8 mouse cellular contexts compared by ENCODE assay signal in the genomic region with DNA sequence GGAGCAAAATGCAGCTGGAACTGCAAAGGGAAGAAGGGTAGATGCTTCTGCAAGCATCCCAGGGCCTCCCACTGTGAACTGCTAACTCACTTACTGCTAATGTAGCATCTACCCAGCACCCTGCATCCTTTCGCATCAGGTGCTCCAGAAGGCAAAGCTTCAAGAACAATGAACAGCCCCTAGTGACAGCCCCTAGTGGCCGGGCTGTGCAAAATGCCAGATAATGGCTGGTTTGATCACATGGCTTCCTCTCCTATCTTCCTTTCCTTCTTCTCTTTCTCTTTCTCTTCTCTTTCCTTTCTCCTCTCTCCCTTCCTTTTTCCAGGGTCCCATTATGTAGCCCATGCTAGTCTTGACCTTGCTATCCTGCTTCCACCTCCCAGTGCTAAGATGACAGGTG. TPM values are rescaled to one million over a fixed set of nuclear protein-coding genes. Genes with fewer than 3 reads are reported as not detected.
A peak's percentile ranks its signal among the peaks of the same experiment; 100 is the strongest.
DNase-seq lines count a peak whose midpoint lies in the region; ATAC-seq and TF ChIP-seq lines count a peak whose summit lies in the region.

No protein-coding gene starts in this region.

- no peak overlapping the region for H3K27ac ChIP-seq in kidney, adult 2 months (ENCODE audit: insufficient read depth, low read depth, low read length)

- peak; percentile 91 for ATAC-seq in megakaryocyte progenitor cell, adult 5-6 weeks (replicated peaks; ENCODE audit: poor library complexity)

- TF ChIP-seq POLR2A in kidney, adult 2 months (IDR thresholded peaks at IDR 0.05; ENCODE audit: low read depth, low read length): no peak

- DNase-seq in kidney, adult 2 months: no peak
- no peak for DNase-seq in kidney, postnatal 25 days
- DNase-seq in adipocyte (ENCODE audit: low spot score): peak; percentile 53
- no peak for DNase-seq in T-cell, adult 2 months (ENCODE audit: low spot score)
- no peak for DNase-seq in cerebellum, adult 11-12 months
- DNase-seq in kidney, adult 11 months: no peak

- no peaks in the 10 kb centered on the region for H3K27me3 ChIP-seq in kidney, adult 2 months (replicated peaks; ENCODE audit: control insufficient read depth, insufficient read depth, low read length)
- no peaks in the 10 kb centered on the region for H3K27me3 ChIP-seq in C2C12 (ENCODE audit: control insufficient read depth, insufficient read depth, insufficient read length)

- H3ac ChIP-seq in C2C12 (ENCODE audit: control insufficient read depth, insufficient read length, low read depth): no peak overlapping the region

- H3K79me3 ChIP-seq in C2C12 (ENCODE audit: low read depth): no peaks in the 10 kb centered on the region

- H3K36me3 ChIP-seq in kidney, adult 2 months (ENCODE audit: control insufficient read depth, insufficient read depth, low read length): no peaks in the 10 kb centered on the region
- H3K36me3 ChIP-seq in C2C12 (ENCODE audit: control insufficient read depth, insufficient read depth): no peaks in the 10 kb centered on the region

- H3K4me1 ChIP-seq in kidney, adult 2 months (ENCODE audit: control insufficient read depth, insufficient read depth, low read length): no peaks in the 10 kb centered on the region

- peak; percentile 40; the same call in 1 of the 2 replicates for TF ChIP-seq CTCF in kidney, adult 2 months (conservative IDR thresholded peaks at IDR 0.05; ENCODE audit: insufficient read depth, insufficient read length, low read depth, low read length)
- TF ChIP-seq CTCF in C2C12 (IDR thresholded peaks at IDR 0.05; ENCODE audit: control insufficient read depth, insufficient read depth, insufficient read length): no peak

- H3K79me2 ChIP-seq in C2C12 (ENCODE audit: control insufficient read depth, insufficient read depth): no peaks in the 10 kb centered on the region

- WGBS in kidney, adult 2 months: 38% methylated on average over 2 of the region's 2 CpGs

- H3K4me3 ChIP-seq in kidney, adult 2 months (ENCODE audit: insufficient read depth, low read depth, low read length): no peak overlapping the region
- H3K4me3 ChIP-seq in C2C12 (ENCODE audit: insufficient read depth, poor library complexity, severe bottlenecking): no peak overlapping the region

TF ChIP-seq in C2C12, 6 proteins besides CTCF, POLR2A, EP300 and RAD21:
- peak; percentile 2 for TF ChIP-seq USF1 (IDR thresholded peaks at IDR 0.05; ENCODE audit: low read depth)
- TF ChIP-seq FOSL1 (IDR thresholded peaks at IDR 0.05; ENCODE audit: insufficient read depth, low read length, poor library complexity, severe bottlenecking): no peak
- TF ChIP-seq MYOD1 (IDR thresholded peaks at IDR 0.05; ENCODE audit: control insufficient read depth, insufficient read length, low read depth): no peak
- no peak for TF ChIP-seq CEBPB (IDR thresholded peaks at IDR 0.05; ENCODE audit: low read depth)
- TF ChIP-seq MYOG (IDR thresholded peaks at IDR 0.05; ENCODE audit: control insufficient read depth, extremely low read depth, insufficient read length): no peak
- no peak for TF ChIP-seq MAX (IDR thresholded peaks at IDR 0.05)

RNA-seq across cellular contexts. Expression of a gene that starts 48.6 kb away (rescaled TPM):
- 5.9 and 10.3 TPM in 2 replicates for polyA plus RNA-seq in kidney, adult 2 months (2012; rRNA removed)
- 0.01 TPM for polyA plus RNA-seq in C2C12 (2012; fragmentation: generic; extraction: Trizol)
- total RNA-seq in megakaryocyte progenitor cell, adult 5-6 weeks (2015): not detected in 2 replicates
- total RNA-seq in megakaryocyte progenitor cell, adult 5-6 weeks (2017): 0.04 and 0.07 TPM in 2 replicates
